Mouse (Mus musculus) urinary bladder, postnatal 4 days (tissue): ENCODE results near the gene Harbi1.
A peak's percentile ranks its signal among the peaks of the same experiment; 100 is the strongest.

Experiments used
- DNase-seq, 2 experiments: peaks; one replicate each; pipeline ENCODE4 v3.0.0; 2021 to 2022; ENCODE audit warnings: low spot score in 2 of 2

Harbi1 gene

GRCm38 (mm10) chr2:91710272-91711234 lies at the start of gene Harbi1, which contains the start of gene Atg13:
Gene Harbi1, plus strand, starts transcription at chr2:91710852.
Gene Atg13, minus strand, starts transcription at chr2:91710576.
- DNase-seq, result peak; percentile 88 to 93

GRCm38 (mm10) chr2:91660981-91661380 lies 49.7 kb upstream of the Harbi1 start:
- DNase-seq, result no peak

- no peak for DNase-seq
Observed at GRCm38 (mm10) chr2:91664780-91665179, 45.9 kb upstream of the Harbi1 start.

GRCm38 (mm10) chr2:91666386-91666910 lies 44.2 kb upstream of the Harbi1 start:
- DNase-seq, result no peak

- no peak for DNase-seq
Observed at GRCm38 (mm10) chr2:91667747-91668146, 42.9 kb upstream of the Harbi1 start.

GRCm38 (mm10) chr2:91669326-91669725 lies 41.3 kb upstream of the Harbi1 start:
- DNase-seq, result no peak

DNA sequence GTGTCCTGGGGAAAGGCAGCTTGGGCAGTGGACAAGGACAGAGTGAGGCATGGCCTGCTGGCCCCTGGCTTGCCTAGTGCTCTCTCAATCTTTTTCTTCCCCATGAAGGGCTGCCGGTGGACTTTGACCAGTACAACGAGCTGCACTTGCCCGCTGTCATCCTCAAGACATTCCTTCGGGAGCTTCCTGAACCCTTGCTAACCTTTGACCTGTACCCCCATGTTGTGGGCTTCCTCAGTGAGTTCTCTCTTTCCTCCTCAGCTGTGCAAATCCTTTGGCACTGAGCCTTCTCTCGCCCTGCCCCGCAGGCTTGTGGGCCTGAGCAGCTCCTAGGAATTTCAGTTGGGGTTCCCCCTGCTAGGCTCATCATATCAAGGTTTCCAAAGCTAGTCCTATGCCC lies 40.6 kb upstream of the Harbi1 start:
- no peak for DNase-seq

GRCm38 (mm10) chr2:91673587-91673986 lies 37.1 kb upstream of the Harbi1 start:
- no peak for DNase-seq

DNA sequence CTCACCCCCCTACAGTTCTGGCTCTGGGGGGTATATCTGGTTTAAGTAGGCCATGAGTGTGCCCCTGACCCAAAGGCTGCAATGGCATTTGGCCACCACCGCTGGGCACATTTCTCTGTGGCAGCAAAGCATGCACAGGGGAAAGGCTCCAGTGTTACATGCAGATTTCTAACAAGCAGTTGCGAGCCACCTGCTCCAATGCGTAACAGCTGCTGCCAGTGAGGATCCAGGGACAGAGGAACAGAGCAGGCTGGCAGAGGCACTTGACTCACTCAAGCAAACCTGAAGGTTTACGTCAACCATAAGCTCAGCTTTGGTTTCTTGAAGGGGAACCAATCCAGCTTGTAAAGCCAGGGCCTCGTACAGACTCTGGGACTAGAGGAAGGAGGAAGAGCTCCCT lies 35.8 kb upstream of the Harbi1 start:
- DNase-seq, result no peak

DNA sequence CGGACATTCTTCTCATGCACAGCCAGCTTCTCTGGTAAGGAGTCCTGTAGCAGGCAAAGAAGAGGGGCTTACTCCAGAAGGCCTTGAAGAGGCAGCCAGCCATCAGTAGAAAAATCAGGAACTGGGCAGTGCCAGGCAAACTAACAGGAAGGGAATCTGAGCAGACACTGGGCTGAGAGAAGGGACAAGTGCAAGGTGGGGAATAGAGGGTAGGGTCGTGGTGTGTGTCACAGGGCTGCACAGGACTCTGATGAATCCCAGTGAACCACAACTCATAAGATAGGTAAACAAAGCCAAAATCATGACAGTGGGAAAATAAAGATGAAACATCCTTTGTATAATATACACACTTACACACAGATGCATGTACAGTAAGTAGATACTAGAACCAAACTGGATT lies 34.2 kb upstream of the Harbi1 start:
- DNase-seq, result no peak

GRCm38 (mm10) chr2:91676961-91677360 lies 33.7 kb upstream of the Harbi1 start:
- no peak for DNase-seq

- DNase-seq, result no peak
Observed at GRCm38 (mm10) chr2:91682850-91683249, 27.8 kb upstream of the Harbi1 start.

GRCm38 (mm10) chr2:91683919-91684318 lies 26.7 kb upstream of the Harbi1 start:
- no peak for DNase-seq

DNA sequence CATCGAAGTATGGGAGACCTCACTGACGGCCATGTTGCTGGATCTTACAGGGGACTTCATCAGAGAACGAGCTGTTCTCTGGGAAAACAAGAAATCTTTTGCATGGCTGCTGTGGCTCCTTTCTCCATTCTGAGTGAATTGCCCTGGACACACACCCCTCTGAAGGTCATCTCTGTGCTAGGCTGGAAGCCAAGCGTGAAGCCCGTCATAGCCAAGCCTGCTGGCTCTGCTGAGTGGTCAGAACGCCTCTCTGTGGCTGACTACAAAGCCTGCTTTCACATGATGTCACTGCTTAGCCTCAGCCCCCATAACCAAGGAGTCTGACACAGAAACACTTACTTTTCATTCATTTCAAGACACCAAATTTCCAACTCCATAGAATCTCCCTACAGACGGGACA lies 21.2 kb upstream of the Harbi1 start:
- DNase-seq, result peak in 1 of 2 experiments; percentile 40

- DNase-seq, result no peak
Observed at GRCm38 (mm10) chr2:91695436-91696224, 15.0 kb upstream of the Harbi1 start.

DNA sequence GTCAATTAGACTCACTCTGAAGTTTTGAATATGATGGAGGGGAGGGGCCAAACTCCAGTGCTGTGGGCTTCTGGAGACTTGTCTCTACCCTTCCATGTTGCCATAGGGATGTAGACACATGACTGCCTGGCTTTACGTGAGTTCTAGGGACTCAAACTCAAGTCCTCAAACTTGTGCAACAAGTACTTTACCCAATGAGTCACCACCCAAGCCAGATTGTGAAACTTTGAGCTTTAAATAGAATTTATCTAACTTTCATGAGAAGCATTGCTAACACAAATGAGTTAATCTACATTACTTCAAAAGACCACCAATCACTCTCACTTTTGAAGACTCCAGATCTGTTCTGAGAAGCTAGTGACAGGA lies 14.4 kb upstream of the Harbi1 start:
- DNase-seq, result no peak

DNA sequence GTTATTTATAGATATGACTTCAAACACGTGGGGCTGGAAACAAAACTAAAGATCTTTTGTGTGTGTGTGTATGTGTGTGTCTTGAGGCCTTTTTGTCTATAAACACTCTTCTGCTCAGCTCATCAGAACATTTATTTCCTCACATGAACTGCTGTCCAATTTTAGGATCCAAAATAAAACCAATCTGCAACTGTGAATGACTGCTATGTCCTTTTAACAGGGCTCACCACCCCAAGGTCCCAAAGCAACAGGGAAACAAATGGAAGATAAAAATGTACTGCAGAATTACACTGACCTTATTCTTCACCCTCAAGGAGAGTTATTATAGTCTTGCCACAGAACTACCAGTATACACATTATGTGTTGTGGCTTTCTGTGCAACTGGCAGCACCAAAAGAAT lies 11.4 kb upstream of the Harbi1 start:
- no peak for DNase-seq

GRCm38 (mm10) chr2:91701366-91701765 lies 9.3 kb upstream of the Harbi1 start:
- no peak for DNase-seq

GRCm38 (mm10) chr2:91705736-91706135 lies 4.9 kb upstream of the Harbi1 start:
- DNase-seq, result no peak

GRCm38 (mm10) chr2:91706456-91706855 lies 4.2 kb upstream of the Harbi1 start:
- no peak for DNase-seq

GRCm38 (mm10) chr2:91708361-91708760 lies 2.3 kb upstream of the Harbi1 start:
- DNase-seq, result no peak

DNA sequence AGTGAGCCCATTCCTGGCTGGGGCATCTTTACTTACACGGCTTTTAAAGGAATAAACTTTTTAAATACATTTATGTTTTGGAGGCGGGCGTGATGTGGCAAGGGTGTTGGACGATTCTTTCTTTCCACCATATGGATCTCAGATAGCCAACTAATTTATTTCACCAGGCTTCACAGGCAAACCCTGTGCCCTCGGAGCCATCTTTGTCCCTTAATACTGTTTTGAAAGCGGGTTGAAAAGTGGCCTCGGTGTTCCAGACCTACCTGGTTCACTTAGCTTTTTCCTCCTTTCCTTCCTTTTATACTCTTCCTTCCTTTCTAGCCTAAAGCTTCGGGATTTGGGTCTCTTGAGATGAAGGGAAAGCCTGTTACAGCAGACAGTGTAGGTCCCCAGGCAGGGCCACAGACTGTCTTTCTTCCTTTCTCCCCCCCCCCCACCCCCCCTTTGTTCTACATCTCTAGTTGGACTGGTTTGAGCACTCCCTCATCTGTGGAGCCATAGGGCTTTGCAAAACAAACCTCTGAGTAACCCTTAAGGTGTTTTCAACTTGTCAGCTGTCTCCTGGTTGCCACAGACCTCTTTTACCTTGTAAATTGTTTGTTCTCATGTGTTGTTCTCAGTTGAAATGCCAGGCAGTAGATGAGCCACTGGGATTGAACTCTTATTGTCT lies 739 bp downstream of the Harbi1 start:
- DNase-seq, result no peak
